Mouse (Mus musculus) cerebellum, adult 2 months (tissue): ENCODE measurements around the gene Timm29. TPM values are rescaled to one million over a fixed set of nuclear protein-coding genes. Genes with fewer than 3 reads are reported as not detected.
A peak's percentile ranks its signal among the peaks of the same experiment; 100 is the strongest.

ENCODE experiments used
- DNase-seq, 2 experiments: peaks; one replicate each; pipeline ENCODE4 v3.0.0; 2021
- H3K27ac ChIP-seq: fragments of 200-500 bp; 2 replicates; pipeline ENCODE4 v1.5.1; 2012; ENCODE audit warnings: low read length, control low read depth, inconsistent platforms; ENCODE audit not compliant: insufficient read depth
- H3K27me3 ChIP-seq: fragments of 200-500 bp; 2 replicates; pipeline ENCODE4 v1.6.1; 2012; ENCODE audit warnings: inconsistent platforms, mild to moderate bottlenecking, low read length, moderate library complexity; ENCODE audit not compliant: control insufficient read depth, insufficient read depth
- H3K4me1 ChIP-seq: fragments of 200-500 bp; 2 replicates; pipeline ENCODE4 v1.6.1; 2011; ENCODE audit warnings: low read length; ENCODE audit not compliant: control insufficient read depth, insufficient read depth
- H3K4me3 ChIP-seq: fragments of 200-500 bp; replicated peaks from 2 replicates; pipeline ENCODE3; 2011; ENCODE audit warnings: mild to moderate bottlenecking, low read depth, low read length, control low read depth; ENCODE audit not compliant: insufficient read depth
- CTCF ChIP-seq: fragments of 200-500 bp; IDR thresholded peaks from 2 replicates; pipeline ENCODE4 v1.5.1; 2011; ENCODE audit warnings: low read depth, mild to moderate bottlenecking, control low read depth, low read length, moderate library complexity, borderline replicate concordance; ENCODE audit not compliant: insufficient read depth
- POLR2A ChIP-seq: fragments of 200-500 bp; IDR thresholded peaks from 2 replicates; pipeline ENCODE4 v1.6.1; 2011; ENCODE audit warnings: low read length, control low read depth, borderline replicate concordance; ENCODE audit not compliant: insufficient read depth
- WGBS: fragments of 180-500 bp; shearing (Covaris S2); methylation state at CpG from one replicate; pipeline ENCODE4 v1.1.7; 2018; 5-methylcytosine and 5-hydroxymethylcytosine counted together
- polyA plus RNA-seq: library from polyadenylated mRNA; depleted of rRNA; stranded (reverse); fragments of >200 nt; gene quantifications from 2 replicates; pipeline ENCODE4 v1.2.3, GENCODE M21; 2012

The Timm29 gene
- polyA plus RNA-seq, 1 experiment, result 53.4 TPM

DNA sequence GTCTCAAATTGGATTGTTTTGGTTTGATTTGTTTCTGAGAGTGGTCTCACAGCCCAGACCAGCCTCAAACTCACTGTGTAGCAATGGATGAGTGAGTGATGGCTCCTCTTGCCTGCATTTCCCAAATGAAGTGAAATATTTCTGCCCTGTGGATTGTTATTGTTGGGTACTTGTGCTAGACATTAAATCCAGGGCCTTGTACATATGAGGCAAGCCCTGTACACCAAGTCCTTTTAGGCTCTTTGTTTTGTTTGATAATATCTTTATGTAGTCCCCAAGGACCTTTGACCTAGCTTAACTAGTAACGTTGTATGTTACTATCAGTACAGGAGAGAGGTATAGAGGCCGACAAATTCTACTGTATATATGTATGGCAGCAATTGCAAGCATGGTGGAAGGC is 2.3 kb downstream of the Timm29 start:
- no peak overlapping the region for H3K4me3 ChIP-seq
- 82% methylated on average over 2 of the region's 2 CpGs for WGBS

DNA sequence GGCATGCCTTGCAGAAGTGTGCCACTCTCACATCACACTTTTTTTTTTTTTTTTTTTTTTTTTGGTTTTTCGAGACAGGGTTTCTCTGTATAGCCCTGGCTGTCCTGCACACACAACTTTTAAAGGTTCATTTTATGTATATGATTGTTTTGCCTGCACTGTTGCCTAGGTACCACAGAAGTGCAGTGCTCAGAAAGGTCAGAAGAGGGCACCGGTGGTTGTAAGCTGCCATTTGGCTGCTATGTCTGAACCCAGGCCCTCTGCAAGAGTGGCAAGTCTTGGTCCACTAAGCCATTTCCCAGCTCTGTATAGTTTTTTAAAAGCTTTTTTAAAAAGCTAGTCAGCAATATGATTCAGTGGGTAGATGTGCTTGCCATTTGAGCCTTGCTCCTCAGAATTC is 5.7 kb downstream of the Timm29 start:
- Histone ChIP-seq H3K4me3 (no peak overlapping the region), H3K27me3 (no peaks in the 10 kb centered on the region), H3K27ac (no peak overlapping the region), H3K4me1 (no peaks in the 10 kb centered on the region; the same call in 1 of the 2 replicates)
- DNase-seq, result no peak
- WGBS, result 34% methylated on average over 2 of the region's 2 CpGs
- TF ChIP-seq CTCF, result peak; percentile 41; the same call in 1 of the 2 replicates
- no peak for TF ChIP-seq POLR2A

More for the DNA sequence above, 2.3 kb downstream of the Timm29 start:
- Histone ChIP-seq H3K27me3 (no peaks in the 10 kb centered on the region), H3K4me1 (peaks cover 8% of the 10 kb centered on the region; the same call in 1 of the 2 replicates), H3K27ac (no peak overlapping the region)
- DNase-seq, result no peak
- TF ChIP-seq CTCF (no peak), POLR2A (no peak)

DNA sequence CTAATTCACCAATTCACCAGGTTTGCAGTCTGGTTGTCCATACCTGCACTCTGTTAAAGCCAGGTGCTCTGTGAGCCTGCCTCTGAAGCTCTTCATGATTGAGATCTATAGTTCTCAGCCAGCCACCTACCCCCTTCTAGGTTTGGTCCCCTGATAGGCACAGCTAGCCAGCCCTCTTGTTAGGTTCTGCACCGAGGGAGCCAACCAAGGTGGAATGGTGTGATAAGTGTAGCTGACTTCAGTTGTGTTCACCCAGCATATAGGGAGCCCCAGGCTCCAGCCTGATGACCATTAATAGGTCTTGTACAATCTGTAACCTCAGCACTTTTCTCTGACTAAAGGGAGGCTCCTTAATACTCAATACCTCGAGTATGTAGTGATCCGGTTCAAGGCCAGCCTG is 7.7 kb downstream of the Timm29 start:
- no peak for TF ChIP-seq CTCF
- no peak for TF ChIP-seq POLR2A
- WGBS, result 74% methylated on average over 3 of the region's 3 CpGs

GRCm38 (mm10) chr9:21601073-21601472 is 8.6 kb downstream of the Timm29 start:
- H3K4me1 ChIP-seq, result no peaks in the 10 kb centered on the region
- H3K4me3 ChIP-seq, result no peak overlapping the region
- no peak overlapping the region for H3K27ac ChIP-seq
- WGBS, result 89% methylated on average over 2 of the region's 2 CpGs
- DNase-seq, result no peak
- H3K27me3 ChIP-seq, result no peaks in the 10 kb centered on the region
- no peak for TF ChIP-seq CTCF
- no peak for TF ChIP-seq POLR2A

More for the DNA sequence above, 7.7 kb downstream of the Timm29 start:
- Histone ChIP-seq H3K27me3 (no peaks in the 10 kb centered on the region), H3K27ac (no peak overlapping the region), H3K4me3 (no peak overlapping the region), H3K4me1 (no peaks in the 10 kb centered on the region)
- no peak for DNase-seq

DNA sequence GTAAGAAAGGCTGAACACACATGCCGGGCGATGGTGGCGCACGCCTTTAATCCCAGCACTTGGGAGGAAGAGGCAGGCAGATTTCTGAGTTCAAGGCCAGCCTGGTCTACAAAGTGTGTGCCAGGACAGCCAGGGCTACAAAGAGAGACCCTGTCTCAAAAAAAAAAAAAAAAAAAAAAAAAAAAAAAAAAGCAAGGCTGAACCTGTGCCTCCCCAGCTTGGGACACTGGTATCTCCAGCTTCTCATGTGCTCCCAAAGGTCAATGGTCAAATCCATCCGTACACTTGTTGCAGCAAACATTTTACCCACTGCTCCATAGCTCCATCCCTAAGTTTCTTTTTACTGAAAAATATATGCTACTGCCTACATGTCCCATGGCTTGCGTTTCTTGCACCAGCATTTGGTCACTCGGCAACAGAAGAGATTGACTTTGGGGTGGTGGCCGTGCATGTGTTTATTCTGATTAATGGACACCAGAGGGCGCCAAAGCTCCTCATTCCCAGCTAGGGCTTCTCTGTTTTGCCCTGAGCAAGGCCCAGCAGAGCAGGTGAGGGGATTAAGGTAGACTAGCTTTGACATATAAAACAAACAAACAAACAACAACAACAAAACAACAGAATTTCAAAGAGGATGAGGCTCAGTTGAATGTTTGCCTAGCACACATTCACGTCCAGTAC is 9.3 kb downstream of the Timm29 start:
- H3K4me1 ChIP-seq, result no peaks in the 10 kb centered on the region
- H3K4me3 ChIP-seq, result no peak overlapping the region
- WGBS, result 49% methylated on average over 10 of the region's 10 CpGs
- no peak overlapping the region for H3K27ac ChIP-seq
- peak; percentile 75 to 77 for DNase-seq
- no peak for TF ChIP-seq POLR2A
- peak; percentile 86 for TF ChIP-seq CTCF
- no peaks in the 10 kb centered on the region for H3K27me3 ChIP-seq

DNA sequence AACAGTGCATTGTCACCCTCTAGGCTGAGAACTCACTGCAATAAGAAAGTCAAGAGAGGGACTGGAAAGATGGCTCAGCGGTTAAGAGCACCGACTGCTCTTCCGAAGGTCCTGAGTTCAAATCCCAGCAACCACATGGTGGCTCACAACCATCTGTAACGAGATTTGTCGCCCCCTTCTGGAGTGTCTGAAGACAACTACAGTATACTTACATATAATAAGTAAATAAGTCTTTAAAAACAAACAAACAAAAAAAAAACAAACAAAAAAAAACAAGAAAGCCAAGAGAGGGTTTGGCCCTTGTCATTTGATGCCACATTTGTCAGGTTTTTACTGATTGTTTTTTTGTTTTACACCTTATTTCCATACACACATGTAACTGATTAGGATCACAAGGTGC is 11.6 kb downstream of the Timm29 start:
- no peaks in the 10 kb centered on the region for H3K27me3 ChIP-seq
- TF ChIP-seq POLR2A, result no peak
- TF ChIP-seq CTCF, result no peak
- no peaks in the 10 kb centered on the region for H3K4me1 ChIP-seq
- no peak for DNase-seq
- H3K4me3 ChIP-seq, result no peak overlapping the region
- no peak overlapping the region for H3K27ac ChIP-seq
- 70% methylated on average over 5 of the region's 5 CpGs for WGBS

GRCm38 (mm10) chr9:21605865-21606264 is 13.3 kb downstream of the Timm29 start:
- Histone ChIP-seq H3K4me3 (no peak overlapping the region), H3K27ac (no peak overlapping the region), H3K4me1 (no peaks in the 10 kb centered on the region), H3K27me3 (no peaks in the 10 kb centered on the region)
- DNase-seq, result no peak
- WGBS, result 80% methylated on average over 5 of the region's 5 CpGs
- no peak for TF ChIP-seq POLR2A

DNA sequence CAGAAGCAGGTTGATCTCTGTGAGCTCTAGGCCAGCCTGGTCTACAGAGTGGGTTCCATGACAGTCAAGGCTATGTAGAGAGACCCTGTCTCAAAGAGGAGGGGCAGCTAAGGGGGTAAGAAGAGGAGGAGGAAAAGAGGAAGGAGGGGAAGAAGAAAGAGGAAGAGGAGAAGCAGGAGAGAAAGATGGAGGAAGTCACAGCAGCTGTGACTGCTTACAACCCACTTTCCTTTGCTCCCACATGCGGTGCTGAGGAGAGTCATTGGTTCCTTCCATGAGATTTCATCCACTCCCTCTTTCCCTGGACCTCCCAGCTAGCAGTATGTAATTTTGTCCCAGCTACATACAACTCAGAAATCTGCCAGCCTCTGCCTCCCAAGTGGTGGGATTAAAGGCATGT is 14.1 kb downstream of the Timm29 start:
- H3K4me3 ChIP-seq, result no peak overlapping the region
- no peak for TF ChIP-seq POLR2A
- TF ChIP-seq CTCF, result no peak
- no peak overlapping the region for H3K27ac ChIP-seq
- WGBS, result 84% methylated on average over 1 of the region's 1 CpGs
- H3K4me1 ChIP-seq, result no peaks in the 10 kb centered on the region
- no peaks in the 10 kb centered on the region for H3K27me3 ChIP-seq
- no peak for DNase-seq

DNA sequence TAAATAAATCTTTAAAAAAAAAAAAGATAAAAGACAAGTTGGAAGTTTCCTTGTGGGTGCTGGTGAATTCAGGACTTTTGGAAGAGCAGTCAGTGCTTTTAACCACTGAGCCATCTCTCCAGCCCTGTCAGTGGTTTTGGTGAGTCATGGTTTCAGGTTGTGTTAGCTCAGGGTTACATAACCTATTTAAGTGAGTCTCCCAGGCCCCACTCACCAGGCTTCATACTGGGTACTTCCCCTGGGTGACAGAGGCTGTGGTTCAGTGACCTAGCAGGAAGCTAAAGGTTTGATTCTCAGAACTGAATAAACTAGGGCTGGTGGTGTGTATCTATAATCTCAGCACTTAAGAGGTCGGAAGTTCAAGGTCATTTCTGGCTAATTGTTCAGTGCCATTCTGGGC is 17.3 kb downstream of the Timm29 start:
- Histone ChIP-seq H3K27ac (no peak overlapping the region), H3K27me3 (no peaks in the 10 kb centered on the region), H3K4me1 (no peaks in the 10 kb centered on the region), H3K4me3 (no peak overlapping the region)
- no peak for DNase-seq
- WGBS, result 89% methylated on average over 1 of the region's 1 CpGs
- TF ChIP-seq POLR2A (no peak), CTCF (no peak)
